Mouse (Mus musculus): Measurements from ENCODE around the gene Abl1.

The Abl1 gene

GRCm38 (mm10) chr2:31826094-31827085 is 138.2 kb downstream of the Abl1 start:
- peak; percentile 43 to 51 for DNase-seq

- DNase-seq, result peak in 1 of 2 experiments; percentile 40
Observed at GRCm38 (mm10) chr2:31827877-31828276, 139.7 kb downstream of the Abl1 start.

DNA sequence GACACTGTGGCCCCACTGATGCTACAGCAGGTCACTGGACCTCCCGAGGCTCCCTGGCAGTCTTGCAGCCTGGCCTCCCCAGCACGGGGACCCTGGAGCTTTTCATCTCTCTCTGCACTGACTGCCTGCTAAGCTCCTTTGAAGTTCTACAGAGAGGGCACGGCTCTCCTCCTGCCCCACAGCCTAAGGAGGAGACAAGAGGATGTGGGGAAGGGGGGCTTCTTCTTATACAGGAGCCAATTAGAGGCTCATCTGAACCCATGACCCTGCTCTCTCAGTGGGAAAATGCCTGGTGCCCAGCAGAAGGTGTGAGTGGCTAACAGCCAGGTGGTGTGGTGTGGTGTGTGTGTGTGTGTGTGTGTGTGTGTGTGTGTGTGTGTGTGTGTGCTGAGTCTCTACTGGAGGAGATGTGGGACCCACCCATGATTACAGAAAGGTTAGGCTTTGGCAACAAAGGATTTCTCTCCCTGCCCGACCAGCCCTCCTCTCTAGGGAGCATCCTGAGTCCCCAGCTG is 140.2 kb downstream of the Abl1 start:
- DNase-seq, result no peak

- no peak for DNase-seq
Observed at GRCm38 (mm10) chr2:31836091-31836490, 147.9 kb downstream of the Abl1 start.

DNA sequence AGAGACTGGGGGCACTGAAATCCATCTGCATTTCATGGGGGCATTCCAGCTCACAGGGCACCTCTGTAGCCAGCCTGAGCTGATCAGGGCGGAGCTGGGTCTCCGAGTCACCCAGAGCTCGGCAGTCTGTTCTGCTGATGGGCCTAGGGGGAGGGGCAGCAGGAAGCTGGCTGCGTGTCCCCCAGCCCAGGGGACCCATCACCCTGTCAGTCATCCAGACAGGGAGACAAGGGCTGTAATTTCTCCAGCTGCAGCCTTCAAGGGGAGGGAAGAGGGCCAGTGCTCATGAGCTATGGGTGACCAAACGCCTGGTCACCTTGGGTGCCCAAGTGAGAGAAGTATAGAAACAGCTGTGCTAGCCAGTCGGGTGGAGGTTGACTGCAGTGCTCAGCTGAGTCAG is 148.8 kb downstream of the Abl1 start:
- DNase-seq, result no peak

DNA sequence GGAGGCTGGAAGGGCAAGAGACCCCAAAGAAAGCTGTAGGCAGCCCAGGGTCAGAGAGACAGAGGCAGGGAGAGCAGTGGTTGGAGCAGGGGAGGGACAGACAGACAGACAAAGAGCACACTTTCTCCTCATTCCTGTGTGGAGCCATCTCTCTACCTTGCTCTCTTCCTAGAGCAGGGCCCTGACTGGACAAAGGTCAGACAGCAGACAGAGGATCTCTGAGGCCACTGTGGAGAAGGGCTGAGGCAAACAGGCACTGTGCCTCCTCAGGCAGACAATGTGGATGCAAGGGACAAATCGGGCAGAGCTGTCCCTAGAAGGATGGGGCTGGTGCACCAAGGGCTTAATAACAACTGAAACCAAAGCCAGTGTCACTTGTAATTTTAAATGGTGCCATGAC is 150.7 kb downstream of the Abl1 start:
- DNase-seq, result no peak

GRCm38 (mm10) chr2:31844729-31845136 is 156.6 kb downstream of the Abl1 start:
- no peak for DNase-seq

DNA sequence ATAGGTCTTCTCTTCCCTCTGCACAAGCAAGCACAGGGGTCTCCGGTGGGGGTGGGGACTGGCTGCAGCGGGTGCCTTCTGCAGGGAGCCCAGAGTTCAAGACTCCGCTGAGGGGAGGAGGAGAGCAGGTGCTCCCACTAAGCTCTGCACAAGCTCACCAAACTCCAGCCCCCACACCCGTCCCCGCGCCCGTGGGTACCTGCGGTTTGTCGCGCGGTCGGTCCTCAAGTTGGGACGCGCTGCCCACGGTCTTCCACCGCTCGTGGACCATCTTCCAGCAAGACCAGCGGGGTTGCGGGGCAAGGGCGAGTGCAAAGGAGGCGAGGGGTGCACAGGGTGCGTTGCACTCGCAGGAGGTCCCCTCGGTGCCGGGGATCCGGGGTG is 157.3 kb downstream of the Abl1 start:
- DNase-seq, result no peak

GRCm38 (mm10) chr2:31845896-31846691 is 157.9 kb downstream of the Abl1 start, which contains the start of gene Fibcd1:
Fibcd1 (minus strand) TSS chr2:31846005.
- peak in 1 of 2 experiments; percentile 40 for DNase-seq

- peak in 1 of 2 experiments; percentile 10 for DNase-seq
Observed at GRCm38 (mm10) chr2:31846692-31847660, 158.8 kb downstream of the Abl1 start.

GRCm38 (mm10) chr2:31847908-31848307 is 159.7 kb downstream of the Abl1 start:
- peak; percentile 59 to 69 for DNase-seq

GRCm38 (mm10) chr2:31850141-31850540 is 162.0 kb downstream of the Abl1 start:
- DNase-seq, result no peak
